In genomic region chr11:49888469-49888868, GRCm38 (mm10) we compare ENCODE assay signal across 27 mouse cellular contexts. TPM values are rescaled to one million over a fixed set of nuclear protein-coding genes. Genes with fewer than 3 reads are reported as not detected.
DNase-seq lines count a peak whose midpoint lies in the region; ATAC-seq and TF ChIP-seq lines count a peak whose summit lies in the region.
"Had no signal": no experiment of that assay in that cellular context is flagged by ENCODE, and none has a peak within 500 bp of the region (broad histone marks: within the 10 kb centered on the region; RNA-seq: fewer than 3 reads in every experiment).

No protein-coding gene starts in this region.

- intact Hi-C loops in heart, postnatal 36 days (cut with DNase I) = no loop called here

- H3K27ac ChIP-seq in liver, postnatal 0 days (ENCODE audit: low read depth) = no peak overlapping the region
- H3K27ac ChIP-seq in liver, embryonic 12.5 days = no peak overlapping the region
- H3K27ac ChIP-seq: embryonic facial prominence, embryonic 10.5 days; embryonic facial prominence, embryonic 13.5 days; forebrain, embryonic 12.5 days; forebrain, embryonic 15.5 days; heart, adult 2 months; heart, embryonic 10.5 days; heart, embryonic 13.5 days; hindbrain, embryonic 12.5 days had no signal

- no peak overlapping the region for H3K9ac ChIP-seq in liver, postnatal 0 days (replicated peaks)
- no peak overlapping the region for H3K9ac ChIP-seq in liver, embryonic 12.5 days
- H3K9ac ChIP-seq: embryonic facial prominence, embryonic 13.5 days; forebrain, embryonic 12.5 days; forebrain, embryonic 15.5 days; heart, embryonic 13.5 days; hindbrain, embryonic 12.5 days had no signal

- ATAC-seq in liver, postnatal 0 days = no peak
- ATAC-seq in liver, embryonic 12.5 days = no peak
- ATAC-seq: forebrain, embryonic 15.5 days; hindbrain, embryonic 16.5 days; inflammation-experienced regulatory T-cells, adult 6 months had no signal

- WGBS in liver, postnatal 0 days (ENCODE audit: insufficient replicate concordance) = 73% methylated on average over 5 of the region's 5 CpGs
- 72% methylated on average over 5 of the region's 5 CpGs for WGBS in liver, embryonic 12.5 days (ENCODE audit: insufficient replicate concordance)

- H3K9me3 ChIP-seq in liver, postnatal 0 days (ENCODE audit: low read length) = no peaks in the 10 kb centered on the region
- H3K9me3 ChIP-seq in liver, embryonic 12.5 days (replicated peaks) = no peaks in the 10 kb centered on the region
- H3K9me3 ChIP-seq: embryonic facial prominence, embryonic 10.5 days; embryonic facial prominence, embryonic 13.5 days; forebrain, embryonic 12.5 days; forebrain, embryonic 15.5 days; G1E; heart, embryonic 10.5 days; heart, embryonic 13.5 days; hindbrain, embryonic 12.5 days had no signal

- H3K27me3 ChIP-seq in liver, postnatal 0 days (ENCODE audit: insufficient read depth, low read length) = no peaks in the 10 kb centered on the region
- no peaks in the 10 kb centered on the region for H3K27me3 ChIP-seq in liver, embryonic 12.5 days (replicated peaks)
- H3K27me3 ChIP-seq: embryonic facial prominence, embryonic 13.5 days; forebrain, embryonic 12.5 days; forebrain, embryonic 15.5 days; hindbrain, embryonic 12.5 days had no signal

- DNase-seq in heart, adult 11 months = peak; percentile 64
- no peak for DNase-seq in heart, postnatal 36 days
- no peak for DNase-seq in liver, postnatal 0 days
- DNase-seq in testis, postnatal 10 days (ENCODE audit: low spot score) = peak; percentile 27
- no peak for DNase-seq in testis, postnatal 14 days (ENCODE audit: low spot score)
- DNase-seq: adrenal gland, adult 8-10 months; adrenal gland, postnatal 25 days; cerebellum, adult 11-12 months; cerebellum, adult 8-10 months; cerebellum, postnatal 10 days; cerebellum, postnatal 36 days; embryo, embryonic 11 days; gastrocnemius, postnatal 25 days; heart, adult 2 months; heart, postnatal 14 days had no signal

- H3K4me1 ChIP-seq in liver, postnatal 0 days (ENCODE audit: insufficient read depth) = no peaks in the 10 kb centered on the region
- H3K4me1 ChIP-seq in liver, embryonic 12.5 days = peaks cover 8% of the 10 kb centered on the region
- H3K4me1 ChIP-seq: embryonic facial prominence, embryonic 10.5 days; embryonic facial prominence, embryonic 13.5 days; forebrain, embryonic 12.5 days; forebrain, embryonic 15.5 days; heart, embryonic 10.5 days; heart, embryonic 13.5 days; hindbrain, embryonic 12.5 days had no signal

- peaks cover 40% of the 10 kb centered on the region for H3K36me3 ChIP-seq in liver, postnatal 0 days (replicated peaks; ENCODE audit: insufficient read depth, low read length)
- peaks cover 47% of the 10 kb centered on the region for H3K36me3 ChIP-seq in liver, embryonic 12.5 days

- TF ChIP-seq EP300 in liver, postnatal 0 days (IDR thresholded peaks at IDR 0.05; ENCODE audit: low read depth) = no peak

- no peak overlapping the region for H3K4me3 ChIP-seq in liver, postnatal 0 days (ENCODE audit: low read depth, low read length)
- no peak overlapping the region for H3K4me3 ChIP-seq in liver, embryonic 12.5 days
- H3K4me3 ChIP-seq: embryonic facial prominence, embryonic 10.5 days; embryonic facial prominence, embryonic 13.5 days; erythroblast, embryonic 14.5 days; forebrain, embryonic 12.5 days; forebrain, embryonic 15.5 days; heart, adult 2 months; heart, embryonic 10.5 days; heart, embryonic 13.5 days; hindbrain, embryonic 12.5 days had no signal

- peak; percentile 23 for TF ChIP-seq CTCF in liver, postnatal 0 days (IDR thresholded peaks at IDR 0.05; ENCODE audit: low read depth)

- H3K4me2 ChIP-seq in liver, postnatal 0 days (ENCODE audit: low read depth, low read length) = no peak overlapping the region
- H3K4me2 ChIP-seq in liver, embryonic 12.5 days = no peak overlapping the region
- H3K4me2 ChIP-seq: embryonic facial prominence, embryonic 13.5 days; forebrain, embryonic 12.5 days; forebrain, embryonic 15.5 days; heart, embryonic 13.5 days; hindbrain, embryonic 12.5 days had no signal

RNA-seq across cellular contexts. Expression of gene Rasgef1c, which starts 13.2 kb away (rescaled TPM):
- under 1 TPM; 0.31 to 0.46 TPM for total RNA-seq in heart, postnatal 36 days (2021)
- polyA plus RNA-seq in liver, postnatal 0 days (2015; fragmentation: Nextera tagmentation; extraction: Ambion mirVana) = not detected in 2 replicates
- polyA plus RNA-seq in liver, embryonic 12.5 days (2016; fragmentation: Nextera tagmentation; extraction: Ambion mirVana) = not detected in 2 replicates
- polyA plus RNA-seq: erythroblast, embryonic 14.5 days; G1E; heart, embryonic 13.5 days had no signal

RNA-seq across cellular contexts. Expression of gene Mapk9, which starts 41.9 kb away (rescaled TPM):
- 10 to 100 TPM; 39.9 to 44.1 TPM for total RNA-seq in heart, postnatal 36 days (2021)
- 20.9 and 22.3 TPM in 2 replicates for polyA plus RNA-seq in liver, postnatal 0 days (2015; fragmentation: Nextera tagmentation; extraction: Ambion mirVana)
- 34.6 and 38.2 TPM in 2 replicates for polyA plus RNA-seq in liver, embryonic 12.5 days (2016; fragmentation: Nextera tagmentation; extraction: Ambion mirVana)

Comparison
In these comparisons a context has a peak if more than half of its experiments do, and no peak if none do; other contexts are left out.
1. DNase-seq: peak in heart, adult 11 months (single experiment) and testis, postnatal 10 days (single experiment); none in heart, postnatal 36 days (0 of 2), liver, postnatal 0 days (single experiment) and testis, postnatal 14 days (single experiment).